Mouse (Mus musculus) liver, postnatal 0 days (tissue): ENCODE results near the gene Gm5447.

Experiments
- CTCF ChIP-seq: sonication (generic); IDR thresholded peaks from 2 replicates; pipeline ENCODE4 v1.5.1; 2016; ENCODE audit warnings: antibody characterized with exemption, low read depth
- EP300 ChIP-seq: IDR thresholded peaks from 2 replicates; pipeline ENCODE4 v1.6.1; 2016; ENCODE audit warnings: antibody characterized with exemption, low read depth, mild to moderate bottlenecking

DNA sequence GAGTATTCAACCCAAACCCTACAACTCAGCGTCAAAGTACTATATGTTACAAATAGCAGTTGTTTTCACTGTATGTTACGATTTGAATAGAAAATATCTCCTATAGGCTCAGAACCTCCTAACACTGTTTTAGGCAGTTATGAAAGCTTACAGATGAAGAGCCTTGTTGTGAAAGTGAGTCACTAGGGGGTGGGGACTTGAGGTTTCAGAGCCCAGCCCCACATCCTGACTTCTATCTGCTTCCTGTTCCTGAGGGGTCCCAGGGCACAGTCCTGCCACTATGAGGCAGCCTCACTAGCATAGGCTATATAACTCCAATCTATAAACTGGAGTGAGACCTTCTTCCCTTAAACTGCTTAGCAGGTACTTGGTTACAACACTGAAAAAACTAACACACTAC lies 1.9 kb upstream of the Gm5447 start:
- no peak for TF ChIP-seq EP300
- TF ChIP-seq CTCF = no peak
